In genomic region chr7:68697313-68697712, GRCm38 (mm10) we compare ENCODE assay signal across 9 mouse cellular contexts.
"Had no signal": no experiment of that assay in that cellular context is flagged by ENCODE, and none has a peak within 500 bp of the region (broad histone marks: within the 10 kb centered on the region; RNA-seq: fewer than 3 reads in every experiment).

No protein-coding gene starts in this region.

- H3K4me3 ChIP-seq: hindbrain, embryonic 15.5 days; kidney, embryonic 15.5 days; limb, embryonic 13.5 days; liver, embryonic 13.5 days; midbrain, embryonic 10.5 days; neural tube, embryonic 12.5 days had no signal

- H3K9ac ChIP-seq: hindbrain, embryonic 15.5 days; kidney, embryonic 15.5 days; limb, embryonic 13.5 days; liver, embryonic 13.5 days; neural tube, embryonic 12.5 days had no signal

- H3K36me3 ChIP-seq: hindbrain, embryonic 15.5 days; kidney, embryonic 15.5 days; limb, embryonic 13.5 days; liver, embryonic 13.5 days; midbrain, embryonic 10.5 days; neural tube, embryonic 12.5 days had no signal

- DNase-seq: layer of hippocampus, adult 9-11 months; layer of hippocampus, postnatal 36 days; liver, embryonic 13.5 days; thymus, postnatal 4 days had no signal

- H3K4me1 ChIP-seq: hindbrain, embryonic 15.5 days; kidney, embryonic 15.5 days; liver, embryonic 13.5 days; midbrain, embryonic 10.5 days; neural tube, embryonic 12.5 days had no signal

- H3K9me3 ChIP-seq: hindbrain, embryonic 15.5 days; kidney, embryonic 15.5 days; limb, embryonic 13.5 days; liver, embryonic 13.5 days; midbrain, embryonic 10.5 days; neural tube, embryonic 12.5 days had no signal

- H3K27me3 ChIP-seq: hindbrain, embryonic 15.5 days; kidney, embryonic 15.5 days; limb, embryonic 13.5 days; liver, embryonic 13.5 days; neural tube, embryonic 12.5 days had no signal

- H3K4me2 ChIP-seq: hindbrain, embryonic 15.5 days; kidney, embryonic 15.5 days; limb, embryonic 13.5 days; liver, embryonic 13.5 days; neural tube, embryonic 12.5 days had no signal

- H3K27ac ChIP-seq: hindbrain, embryonic 15.5 days; kidney, embryonic 15.5 days; limb, embryonic 13.5 days; liver, embryonic 13.5 days; midbrain, embryonic 10.5 days; neural tube, embryonic 12.5 days had no signal
